Mouse (Mus musculus) frontal cortex, adult 2 months (tissue): ENCODE measurements around the gene Nipal4. TPM values are rescaled to one million over a fixed set of nuclear protein-coding genes. Genes with fewer than 3 reads are reported as not detected.

Source experiments
- DNase-seq, 2 experiments: peaks; one replicate each; pipeline ENCODE4 v3.0.0; 2022; ENCODE audit warnings: low spot score in 1 of 2; ENCODE audit errors: extremely low spot score in 1 of 2
- polyA plus RNA-seq: library from polyadenylated mRNA; depleted of rRNA; stranded (reverse); fragments of >200 nt; gene quantifications from 2 replicates; pipeline ENCODE4 v1.2.3, GENCODE M21; 2012; rRNA removed

The Nipal4 gene
- polyA plus RNA-seq, 1 experiment = 2.7 TPM

GRCm38 (mm10) chr11:46119624-46120023, 46.7 kb downstream of the Nipal4 start:
- no peak for DNase-seq

GRCm38 (mm10) chr11:46116510-46116909, 49.8 kb downstream of the Nipal4 start:
- no peak for DNase-seq

GRCm38 (mm10) chr11:46115411-46116173, 50.7 kb downstream of the Nipal4 start:
- no peak for DNase-seq

- no peak for DNase-seq
Measured at GRCm38 (mm10) chr11:46115011-46115410, 51.3 kb downstream of the Nipal4 start.

- DNase-seq = no peak
Measured at GRCm38 (mm10) chr11:46114221-46114620, 52.1 kb downstream of the Nipal4 start.

GRCm38 (mm10) chr11:46113211-46113610, 53.1 kb downstream of the Nipal4 start:
- DNase-seq = no peak

- no peak for DNase-seq
Measured at GRCm38 (mm10) chr11:46110945-46111287, 55.4 kb downstream of the Nipal4 start.

- DNase-seq = no peak
Measured at GRCm38 (mm10) chr11:46110156-46110944, 56.0 kb downstream of the Nipal4 start.

- DNase-seq = no peak
Measured at GRCm38 (mm10) chr11:46109206-46109605, 57.1 kb downstream of the Nipal4 start.

GRCm38 (mm10) chr11:46107046-46107445, 59.3 kb downstream of the Nipal4 start:
- DNase-seq = no peak

GRCm38 (mm10) chr11:46102107-46102506, 64.2 kb downstream of the Nipal4 start:
- no peak for DNase-seq

Other genes starting within 250 kb of the Nipal4 start
- gene Lsm11, start 221.6 kb downstream of the Nipal4 start, polyA plus RNA-seq = 7.7 and 9.2 TPM in 2 replicates
- gene Thg1l, start 211.0 kb downstream of the Nipal4 start, polyA plus RNA-seq = 6.7 and 7.8 TPM in 2 replicates
- gene Sox30, start 186.2 kb downstream of the Nipal4 start, polyA plus RNA-seq = 0.12 and 0.17 TPM in 2 replicates
- gene Gm12166, start 114.2 kb downstream of the Nipal4 start, polyA plus RNA-seq = 6.2 and 8.3 TPM in 2 replicates
- gene Adam19, start 110.5 kb downstream of the Nipal4 start, polyA plus RNA-seq = 9.1 and 10.0 TPM in 2 replicates
- gene Fndc9, start 69.0 kb upstream of the Nipal4 start, polyA plus RNA-seq = 0.68 and 0.71 TPM in 2 replicates
- gene Cyfip2, start 146.4 kb upstream of the Nipal4 start, polyA plus RNA-seq = 211 and 223 TPM in 2 replicates
- gene Itk, start 223.0 kb upstream of the Nipal4 start, polyA plus RNA-seq = 0.20 and 0.36 TPM in 2 replicates
- not detected in 2 replicates for gene Fam71b, start 230.1 kb upstream of the Nipal4 start, polyA plus RNA-seq